Mouse (Mus musculus) kidney, postnatal 0 days (tissue): ENCODE measurements around the gene Dffb. TPM values are rescaled to one million over a fixed set of nuclear protein-coding genes. Genes with fewer than 3 reads are reported as not detected.

Source experiments
- ATAC-seq: fragments of 200-750 bp; cut with Nextera tagmentation; replicated peaks from 2 replicates; pipeline ENCODE4 v1.8.0; 2017; ENCODE audit warnings: low read depth, moderate number of reproducible peaks, moderate TSS enrichment, moderate library complexity; ENCODE audit not compliant: low FRiP score
- DNase-seq: peaks from one replicate; pipeline ENCODE4 v3.0.0-alpha.2; 2016; ENCODE audit warnings: low spot score
- H3K27ac ChIP-seq: fragments of 300-500 bp; sonication (generic); 2 replicates; pipeline ENCODE4 v1.5.1; 2014; ENCODE audit warnings: mild to moderate bottlenecking
- H3K27me3 ChIP-seq: fragments of 300-500 bp; sonication (generic); 2 replicates; pipeline ENCODE4 v1.6.1; 2014; ENCODE audit warnings: low read length, mixed read lengths; ENCODE audit not compliant: insufficient read depth
- H3K36me3 ChIP-seq: fragments of 300-500 bp; sonication (generic); 2 replicates; pipeline ENCODE4 v1.6.1; 2014; ENCODE audit warnings: low read length, mixed read lengths; ENCODE audit not compliant: insufficient read depth
- H3K4me1 ChIP-seq: fragments of 300-500 bp; sonication (generic); replicated peaks from 2 replicates; pipeline ENCODE4 v1.6.1; 2014; ENCODE audit warnings: antibody characterized with exemption, low read length, mixed read lengths; ENCODE audit not compliant: insufficient read depth
- H3K4me2 ChIP-seq: fragments of 300-500 bp; sonication (generic); 2 replicates; pipeline ENCODE4 v1.6.1; 2014; ENCODE audit warnings: mild to moderate bottlenecking, low read length, moderate library complexity, mixed read lengths
- H3K4me3 ChIP-seq: fragments of 300-500 bp; sonication (generic); replicated peaks from 2 replicates; pipeline ENCODE4 v1.5.1; 2014; ENCODE audit warnings: low read depth, low read length
- H3K9ac ChIP-seq: fragments of 300-500 bp; sonication (generic); 2 replicates; pipeline ENCODE4 v1.6.1; 2014; ENCODE audit warnings: low read depth, low read length
- H3K9me3 ChIP-seq: fragments of 300-500 bp; sonication (generic); replicated peaks from 2 replicates; pipeline ENCODE4 v1.6.1; 2016; ENCODE audit warnings: low read length, inconsistent platforms, mixed read lengths
- CTCF ChIP-seq: IDR thresholded peaks from 2 replicates; pipeline ENCODE4 v1.5.1; 2016; ENCODE audit warnings: antibody characterized with exemption, low read depth, mild to moderate bottlenecking, moderate library complexity
- WGBS: fragments of 180-500 bp; shearing (Covaris S2); extraction: QIAGEN DNeasy Blood & Tissue Kit; methylation state at CpG from one replicate; pipeline ENCODE4 v1.1.7; 2014; 5-methylcytosine and 5-hydroxymethylcytosine counted together
- polyA plus RNA-seq: library from polyadenylated mRNA; unstranded; fragments of >200 nt; fragmentation: Nextera tagmentation; extraction: Ambion mirVana; gene quantifications from 2 replicates; pipeline ENCODE4 v1.2.1, GENCODE M21; 2015

The Dffb gene
- polyA plus RNA-seq, 1 experiment from 2014 or later, result 9.7 TPM

DNA sequence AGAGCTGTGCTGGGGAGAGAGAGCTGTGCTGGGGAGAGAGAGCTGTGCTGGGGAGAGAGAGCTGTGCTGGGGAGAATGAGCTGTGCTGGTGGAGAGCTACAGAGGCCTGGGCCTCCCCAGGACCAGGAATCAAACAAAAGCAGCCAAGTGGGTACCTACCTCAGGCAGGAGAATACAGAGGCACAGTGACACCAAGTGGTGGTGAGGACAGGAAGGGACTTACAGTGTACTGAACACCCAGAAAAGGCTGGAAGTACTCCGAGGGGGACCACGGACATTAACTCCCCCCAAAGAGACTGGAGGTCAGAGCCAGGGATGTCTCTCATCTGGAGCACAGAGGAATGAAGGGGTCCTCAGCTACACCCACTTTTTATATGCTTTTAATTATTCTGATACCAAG lies 6.9 kb downstream of the Dffb start:
- Histone ChIP-seq H3K9me3 (no peaks in the 10 kb centered on the region), H3K27ac (no peak overlapping the region), H3K36me3 (peaks cover 14% of the 10 kb centered on the region), H3K4me1 (no peaks in the 10 kb centered on the region), H3K9ac (no peak overlapping the region), H3K27me3 (no peaks in the 10 kb centered on the region), H3K4me3 (no peak overlapping the region), H3K4me2 (no peak overlapping the region)
- 49% methylated on average over 2 of the region's 2 CpGs for WGBS
- peak; percentile 35; the same call in 1 of the 2 replicates for TF ChIP-seq CTCF
- no peak for ATAC-seq
- DNase-seq, result peak; percentile 14

- WGBS, result 95% methylated on average over 2 of the region's 2 CpGs
- no peak for TF ChIP-seq CTCF
- Histone ChIP-seq H3K4me2 (no peak overlapping the region), H3K27me3 (no peaks in the 10 kb centered on the region), H3K9ac (no peak overlapping the region), H3K4me1 (no peaks in the 10 kb centered on the region), H3K4me3 (no peak overlapping the region), H3K36me3 (peaks cover 18% of the 10 kb centered on the region), H3K27ac (no peak overlapping the region), H3K9me3 (no peaks in the 10 kb centered on the region)
- no peak for ATAC-seq
- no peak for DNase-seq
These were observed 7.4 kb downstream of the Dffb start for GRCm38 (mm10) chr4:153967556-153967955.

DNA sequence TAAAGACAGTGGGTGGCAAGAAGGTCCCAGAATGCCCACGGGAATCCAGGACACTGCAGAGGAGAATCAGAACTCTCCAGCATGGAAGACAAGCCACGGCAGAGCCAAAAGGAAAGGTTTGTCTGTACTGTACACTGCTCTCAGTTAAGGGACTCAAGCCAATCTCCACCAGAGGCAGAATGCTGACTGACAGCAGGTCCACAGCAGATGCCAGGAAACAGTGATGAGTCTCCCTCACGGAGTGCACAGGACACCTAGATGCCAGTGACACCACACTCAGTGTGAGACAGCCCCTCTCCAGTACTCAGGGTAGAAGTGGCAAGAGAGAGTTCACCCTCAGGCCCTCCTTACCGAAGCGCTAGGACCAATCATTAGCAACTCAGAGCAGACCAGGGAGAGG lies 8.3 kb downstream of the Dffb start:
- Histone ChIP-seq H3K4me1 (no peaks in the 10 kb centered on the region), H3K4me2 (no peak overlapping the region), H3K4me3 (no peak overlapping the region), H3K9ac (no peak overlapping the region), H3K27me3 (no peaks in the 10 kb centered on the region), H3K36me3 (peaks cover 26% of the 10 kb centered on the region), H3K9me3 (no peaks in the 10 kb centered on the region), H3K27ac (no peak overlapping the region)
- WGBS, result 91% methylated on average over 5 of the region's 5 CpGs
- TF ChIP-seq CTCF, result no peak
- DNase-seq (no peak), ATAC-seq (no peak)

DNA sequence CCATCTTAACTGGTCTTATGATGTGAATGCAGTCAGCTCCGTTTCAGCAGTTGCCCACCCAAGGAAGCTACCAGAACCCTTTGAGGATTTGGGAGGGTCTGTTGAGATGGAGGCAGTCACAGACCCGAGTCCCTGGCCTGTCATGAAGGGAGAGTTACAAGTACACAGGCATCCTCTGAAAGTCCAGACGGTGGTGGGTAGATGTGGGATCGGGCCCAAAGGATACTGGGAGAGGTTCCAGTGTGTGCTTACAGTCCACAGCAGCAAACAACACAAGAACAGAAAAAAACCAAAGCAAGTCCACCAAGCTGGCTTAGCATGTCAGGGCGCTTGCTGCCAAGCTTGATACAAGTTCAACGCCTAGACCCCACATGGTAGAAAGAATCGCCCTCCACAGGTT lies 12.3 kb downstream of the Dffb start:
- peaks cover 38% of the 10 kb centered on the region for H3K36me3 ChIP-seq
- no peak overlapping the region for H3K4me2 ChIP-seq
- no peak overlapping the region for H3K4me3 ChIP-seq
- H3K27ac ChIP-seq, result no peak overlapping the region
- no peak overlapping the region for H3K9ac ChIP-seq
- 86% methylated on average over 7 of the region's 7 CpGs for WGBS
- no peaks in the 10 kb centered on the region for H3K9me3 ChIP-seq
- H3K27me3 ChIP-seq, result no peaks in the 10 kb centered on the region
- ATAC-seq (no peak), DNase-seq (no peak)
- TF ChIP-seq CTCF, result no peak
- H3K4me1 ChIP-seq, result no peaks in the 10 kb centered on the region; the same call in 1 of the 2 replicates

DNA sequence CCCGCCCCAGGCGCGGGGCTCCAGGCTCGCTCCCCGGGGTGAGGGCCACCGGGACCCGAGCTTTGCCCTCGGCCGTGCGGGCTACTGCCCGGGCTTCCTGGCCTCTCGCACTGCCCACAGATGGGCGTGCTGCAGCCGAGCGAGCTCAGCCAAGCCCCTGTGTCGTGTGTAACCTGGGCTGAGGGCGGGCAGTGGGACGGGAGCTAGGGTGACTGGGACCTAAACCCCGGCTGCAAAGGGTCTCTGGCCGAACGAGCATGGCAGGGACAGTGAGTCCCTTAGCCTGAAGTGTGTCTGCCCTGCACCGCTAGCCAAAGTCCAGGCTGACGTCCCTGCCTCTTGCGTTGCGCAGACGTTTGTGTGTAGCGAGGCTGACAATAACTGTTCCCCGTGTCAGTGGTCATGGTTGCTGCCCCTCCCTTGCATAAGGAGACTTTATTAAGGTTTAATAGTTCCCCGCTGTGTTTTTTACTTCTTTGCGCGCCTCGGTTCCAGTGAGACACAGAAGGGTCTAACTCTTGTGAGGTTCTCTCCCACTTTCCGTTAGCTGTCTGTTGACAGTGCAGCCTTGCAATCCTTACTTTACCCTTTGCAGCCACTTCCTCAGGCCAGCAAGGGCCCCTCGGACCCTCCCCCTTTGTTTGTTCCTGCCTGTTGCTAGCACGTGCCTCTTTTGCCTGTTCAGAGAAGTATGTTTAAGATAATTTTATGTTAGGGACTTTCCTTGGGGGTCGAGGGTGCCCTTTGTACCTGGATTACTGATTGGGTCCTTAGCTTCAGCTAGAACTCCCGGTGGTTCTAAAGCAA lies 17.3 kb downstream of the Dffb start:
- Histone ChIP-seq H3K36me3 (peaks cover 29% of the 10 kb centered on the region; the same call in 1 of the 2 replicates), H3K4me1 (no peaks in the 10 kb centered on the region; the same call in 1 of the 2 replicates), H3K27me3 (no peaks in the 10 kb centered on the region), H3K9me3 (no peaks in the 10 kb centered on the region), H3K4me2 (peak overlapping the region; percentile 74), H3K4me3 (peak overlapping the region; percentile 55), H3K9ac (peak overlapping the region; percentile 84), H3K27ac (peak overlapping the region; percentile 93)
- under 1% methylated on average over 30 of the region's 37 CpGs for WGBS
- DNase-seq, result peak; percentile 57
- ATAC-seq, result peak; percentile 78
- TF ChIP-seq CTCF, result no peak

DNA sequence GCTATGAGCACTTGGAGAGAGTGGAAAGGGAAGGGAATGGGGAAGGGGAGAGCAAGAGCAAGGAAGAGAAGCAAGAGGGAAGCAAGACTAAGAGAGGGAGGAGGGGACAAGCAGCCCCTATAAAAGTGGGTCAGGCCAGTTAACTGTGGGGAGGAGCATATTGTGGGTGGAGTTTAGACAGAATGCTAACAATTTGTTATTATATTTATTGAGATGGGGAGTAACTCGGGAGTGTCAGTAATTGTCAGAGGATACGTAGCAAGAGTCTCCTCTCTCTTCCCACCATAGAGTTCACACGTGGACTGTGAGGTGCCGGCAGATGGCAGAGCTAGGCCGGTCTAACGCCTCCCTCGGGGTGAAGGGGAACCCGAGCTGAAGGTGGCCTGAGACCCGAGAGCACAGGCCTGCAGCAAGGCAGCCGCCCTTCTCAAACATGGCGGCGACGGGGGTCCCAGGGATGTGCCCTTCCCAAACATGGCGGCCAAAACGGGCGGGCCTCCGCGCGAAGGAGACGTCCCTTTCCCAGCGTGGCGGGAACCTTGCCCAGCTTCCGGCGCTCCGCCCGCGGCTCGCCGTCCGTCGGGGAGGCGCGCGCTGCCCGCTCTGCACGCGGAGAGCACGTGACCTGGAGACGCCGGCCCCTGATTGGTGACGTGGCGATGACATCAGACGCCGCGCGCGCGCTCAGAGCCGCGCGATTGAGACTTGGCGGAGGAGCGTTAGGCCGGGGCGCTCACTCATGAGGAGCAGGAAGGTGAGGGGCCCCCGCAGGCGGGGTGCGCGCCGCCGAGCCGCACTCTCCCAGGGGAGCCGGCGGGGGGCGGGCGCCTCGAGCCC lies 18.1 kb downstream of the Dffb start, which contains the start of gene A430005L14Rik:
A430005L14Rik (plus strand) TSS at position 669 of the 837 bp plus-strand sequence.
- peaks cover 21% of the 10 kb centered on the region; the same call in 1 of the 2 replicates for H3K36me3 ChIP-seq
- peak; percentile 93 for ATAC-seq
- no peaks in the 10 kb centered on the region; the same call in 1 of the 2 replicates for H3K4me1 ChIP-seq
- WGBS, result 1% methylated on average over 51 of the region's 67 CpGs
- H3K9me3 ChIP-seq, result no peaks in the 10 kb centered on the region
- peak; percentile 39; the same call in 1 of the 2 replicates for TF ChIP-seq CTCF
- no peaks in the 10 kb centered on the region for H3K27me3 ChIP-seq
- peak within 1 kb of the TSS; percentile 84 for H3K9ac ChIP-seq
- H3K4me3 ChIP-seq, result peak within 1 kb of the TSS; percentile 55
- peak within 1 kb of the TSS; percentile 93 for H3K27ac ChIP-seq
- H3K4me2 ChIP-seq, result peak within 1 kb of the TSS; percentile 74
- peak; percentile 97 for DNase-seq
